Mouse (Mus musculus): ENCODE data around the gene Sfxn1. TPM values are rescaled to one million over a fixed set of nuclear protein-coding genes. Genes with fewer than 3 reads are reported as not detected.

Sfxn1 gene
- polyA plus RNA-seq, 1 experiment = 8.6 TPM

GRCm38 (mm10) chr13:54055448-54055861 lies 16.2 kb upstream of the Sfxn1 start, which contains the start of gene Drd1:
Gene Drd1, minus strand, starts transcription at chr13:54055705.
- no peaks in the 10 kb centered on the region for H3K4me1 ChIP-seq (ENCODE audit: control insufficient read depth, insufficient read depth, low read length)
- H3K4me3 ChIP-seq (replicated peaks; ENCODE audit: extremely low read depth, low read depth, low read length) = no peak within 1 kb of the TSS
- 1% methylated on average over 31 of the region's 31 CpGs for WGBS
- no peak for DNase-seq
- 0 out of 2 replicates have a peak, but pooled peaks have one; percentile 7 for TF ChIP-seq CTCF (IDR thresholded peaks at IDR 0.05; ENCODE audit: insufficient read depth, low read length)
- no peak for TF ChIP-seq POLR2A (IDR thresholded peaks at IDR 0.05; ENCODE audit: borderline replicate concordance, extremely low read depth, low read depth, low read length)

- DNase-seq = no peak
- TF ChIP-seq CTCF (IDR thresholded peaks at IDR 0.05; ENCODE audit: insufficient read depth, low read length) (no peak), POLR2A (IDR thresholded peaks at IDR 0.05; ENCODE audit: borderline replicate concordance, extremely low read depth, low read depth, low read length) (no peak)
- Histone ChIP-seq H3K4me1 (ENCODE audit: control insufficient read depth, insufficient read depth, low read length) (no peaks in the 10 kb centered on the region), H3K4me3 (replicated peaks; ENCODE audit: extremely low read depth, low read depth, low read length) (no peak overlapping the region)
- 81% methylated on average over 3 of the region's 3 CpGs for WGBS
Measured at GRCm38 (mm10) chr13:54062068-54062467, 9.6 kb upstream of the Sfxn1 start.

GRCm38 (mm10) chr13:54063292-54063691 lies 8.4 kb upstream of the Sfxn1 start:
- Histone ChIP-seq H3K4me1 (ENCODE audit: control insufficient read depth, insufficient read depth, low read length) (no peaks in the 10 kb centered on the region), H3K4me3 (replicated peaks; ENCODE audit: extremely low read depth, low read depth, low read length) (no peak overlapping the region)
- no peak for TF ChIP-seq POLR2A (IDR thresholded peaks at IDR 0.05; ENCODE audit: borderline replicate concordance, extremely low read depth, low read depth, low read length)
- TF ChIP-seq CTCF (IDR thresholded peaks at IDR 0.05; ENCODE audit: insufficient read depth, low read length) = 0 out of 2 replicates have a peak, but pooled peaks have one; percentile 0
- DNase-seq = no peak
- under 1% methylated on average over 3 of the region's 3 CpGs for WGBS

GRCm38 (mm10) chr13:54066081-54066746 lies 5.5 kb upstream of the Sfxn1 start:
- Histone ChIP-seq H3K4me3 (replicated peaks; ENCODE audit: extremely low read depth, low read depth, low read length) (no peak overlapping the region), H3K4me1 (ENCODE audit: control insufficient read depth, insufficient read depth, low read length) (no peaks in the 10 kb centered on the region)
- no peak for TF ChIP-seq POLR2A (IDR thresholded peaks at IDR 0.05; ENCODE audit: borderline replicate concordance, extremely low read depth, low read depth, low read length)
- no peak for TF ChIP-seq CTCF (IDR thresholded peaks at IDR 0.05; ENCODE audit: insufficient read depth, low read length)
- 85% methylated on average over 3 of the region's 3 CpGs for WGBS
- DNase-seq = no peak

- TF ChIP-seq POLR2A (IDR thresholded peaks at IDR 0.05; ENCODE audit: borderline replicate concordance, extremely low read depth, low read depth, low read length) (no peak), CTCF (IDR thresholded peaks at IDR 0.05; ENCODE audit: insufficient read depth, low read length) (no peak)
- Histone ChIP-seq H3K4me3 (replicated peaks; ENCODE audit: extremely low read depth, low read depth, low read length) (no peak overlapping the region), H3K4me1 (ENCODE audit: control insufficient read depth, insufficient read depth, low read length) (no peaks in the 10 kb centered on the region)
- WGBS = 54% methylated on average over 6 of the region's 6 CpGs
- no peak for DNase-seq
Measured at GRCm38 (mm10) chr13:54067617-54068166, 4.0 kb upstream of the Sfxn1 start.

GRCm38 (mm10) chr13:54071011-54071410 lies 658 bp upstream of the Sfxn1 start:
- no peak for DNase-seq
- 95% methylated on average over 9 of the region's 9 CpGs for WGBS
- no peak for TF ChIP-seq POLR2A (IDR thresholded peaks at IDR 0.05; ENCODE audit: borderline replicate concordance, extremely low read depth, low read depth, low read length)
- TF ChIP-seq CTCF (IDR thresholded peaks at IDR 0.05; ENCODE audit: insufficient read depth, low read length) = no peak
- Histone ChIP-seq H3K4me1 (ENCODE audit: control insufficient read depth, insufficient read depth, low read length) (no peaks in the 10 kb centered on the region), H3K4me3 (replicated peaks; ENCODE audit: extremely low read depth, low read depth, low read length) (no peak overlapping the region)

GRCm38 (mm10) chr13:54072526-54073057 lies 923 bp downstream of the Sfxn1 start:
- Histone ChIP-seq H3K4me3 (replicated peaks; ENCODE audit: extremely low read depth, low read depth, low read length) (peak overlapping the region; percentile 30), H3K4me1 (ENCODE audit: control insufficient read depth, insufficient read depth, low read length) (no peaks in the 10 kb centered on the region)
- DNase-seq = no peak
- TF ChIP-seq POLR2A (IDR thresholded peaks at IDR 0.05; ENCODE audit: borderline replicate concordance, extremely low read depth, low read depth, low read length) (no peak), CTCF (IDR thresholded peaks at IDR 0.05; ENCODE audit: insufficient read depth, low read length) (no peak)
- WGBS = 22% methylated on average over 10 of the region's 10 CpGs

- WGBS = 10% methylated on average over 1 of the region's 1 CpGs
- no peak overlapping the region for H3K4me3 ChIP-seq (replicated peaks; ENCODE audit: extremely low read depth, low read depth, low read length)
- no peak for DNase-seq
- H3K4me1 ChIP-seq (ENCODE audit: control insufficient read depth, insufficient read depth, low read length) = no peaks in the 10 kb centered on the region
- TF ChIP-seq POLR2A (IDR thresholded peaks at IDR 0.05; ENCODE audit: borderline replicate concordance, extremely low read depth, low read depth, low read length) (no peak), CTCF (IDR thresholded peaks at IDR 0.05; ENCODE audit: insufficient read depth, low read length) (no peak)
Measured at GRCm38 (mm10) chr13:54073066-54073465, 1.4 kb downstream of the Sfxn1 start.

- DNase-seq = no peak
Measured at GRCm38 (mm10) chr13:54073491-54073890, 1.8 kb downstream of the Sfxn1 start.

More at GRCm38 (mm10) chr13:54073491-54073890, 1.8 kb downstream of the Sfxn1 start:
- TF ChIP-seq CTCF (IDR thresholded peaks at IDR 0.05; ENCODE audit: insufficient read depth, low read length) (no peak), POLR2A (IDR thresholded peaks at IDR 0.05; ENCODE audit: borderline replicate concordance, extremely low read depth, low read depth, low read length) (no peak)
- Histone ChIP-seq H3K4me3 (replicated peaks; ENCODE audit: extremely low read depth, low read depth, low read length) (no peak overlapping the region), H3K4me1 (ENCODE audit: control insufficient read depth, insufficient read depth, low read length) (no peaks in the 10 kb centered on the region)
- WGBS = 63% methylated on average over 2 of the region's 2 CpGs
